Mouse (Mus musculus) cerebellum, adult 2 months (tissue): Measurements from ENCODE around the gene Gli2.

Experiments used
- CTCF ChIP-seq: fragments of 200-500 bp; IDR thresholded peaks from 2 replicates; pipeline ENCODE4 v1.5.1; 2011; ENCODE audit warnings: low read depth, mild to moderate bottlenecking, control low read depth, low read length, moderate library complexity, borderline replicate concordance; ENCODE audit not compliant: insufficient read depth
- POLR2A ChIP-seq: fragments of 200-500 bp; IDR thresholded peaks from 2 replicates; pipeline ENCODE4 v1.6.1; 2011; ENCODE audit warnings: low read length, control low read depth, borderline replicate concordance; ENCODE audit not compliant: insufficient read depth

GRCm38 (mm10) chr1:119051192-119051937, 2.1 kb downstream of the Gli2 start:
- no peak for TF ChIP-seq CTCF
- TF ChIP-seq POLR2A: no peak
